Mouse (Mus musculus): ENCODE data around the gene Rbmxl1.

DNA sequence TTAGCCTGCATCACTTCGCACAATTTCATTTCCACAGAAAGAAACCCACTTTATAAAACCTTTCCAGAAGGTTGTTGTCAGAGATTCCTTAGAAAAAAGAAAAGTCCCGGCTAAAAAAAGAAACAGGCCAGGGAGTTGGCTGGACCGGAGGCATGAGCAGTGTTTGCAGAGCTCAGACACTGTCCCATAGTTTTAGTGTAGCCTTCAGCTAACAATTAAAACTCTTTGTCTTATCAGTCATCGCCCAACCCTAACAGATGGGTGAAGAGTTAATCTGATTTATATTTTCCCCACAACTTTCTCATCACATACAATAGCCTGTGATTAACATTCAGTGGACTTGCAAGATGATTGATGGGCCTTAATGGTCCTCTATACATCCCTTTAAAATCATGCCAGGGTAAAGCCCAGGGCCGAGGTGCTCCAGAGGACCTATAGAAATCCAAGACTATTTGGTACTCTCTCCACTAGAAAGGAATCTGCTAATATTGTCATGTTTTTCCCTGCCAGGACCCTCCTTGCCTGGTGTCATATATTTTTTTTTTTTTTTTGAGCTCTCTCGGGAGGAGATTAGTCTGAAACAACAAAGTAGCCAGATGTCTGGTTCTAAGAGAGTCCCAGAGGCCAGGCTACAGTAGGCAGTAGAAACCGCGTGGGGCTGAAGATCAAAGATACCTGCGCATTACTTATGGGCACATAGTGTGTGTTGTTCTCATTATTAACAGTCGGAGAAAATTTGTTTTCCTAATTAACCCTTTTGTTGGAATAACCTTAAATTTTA, 41.5 kb upstream of the Rbmxl1 start:
- TF ChIP-seq GATA1 (IDR thresholded peaks at IDR 0.05; ENCODE audit: borderline replicate concordance, low read length) (no peak), FLI1 (IDR thresholded peaks at IDR 0.05; ENCODE audit: low read length) (no peak)

Data from megakaryocyte, embryonic 14.5 days (primary cell).